Mouse (Mus musculus): ENCODE measurements around the gene Klk4. TPM values are rescaled to one million over a fixed set of nuclear protein-coding genes. Genes with fewer than 3 reads are reported as not detected.

Klk4 gene
- not detected in 2 replicates for polyA plus RNA-seq (2014; fragmentation: Nextera tagmentation; extraction: Ambion mirVana)

DNA sequence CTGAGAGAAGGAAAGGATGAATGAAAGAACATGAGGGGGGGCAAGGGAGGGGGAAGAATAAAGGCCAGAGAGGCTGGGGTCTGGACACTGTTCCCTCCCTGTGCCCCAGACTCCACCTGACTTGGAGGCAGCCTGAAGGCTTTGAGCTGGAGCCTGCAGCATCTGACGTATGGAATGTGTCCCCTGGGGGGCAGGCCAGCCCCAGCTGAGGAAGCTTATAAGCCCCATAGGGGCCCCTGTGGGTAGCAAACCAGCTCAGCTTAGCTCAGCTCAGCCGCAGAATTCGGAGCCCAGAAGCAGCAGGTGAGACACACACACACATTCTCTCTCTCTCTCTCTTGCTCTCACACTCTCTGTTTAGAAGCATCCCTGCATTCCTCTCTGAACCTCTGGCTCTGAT, at the start of gene Klk4:
Klk4 (plus strand) TSS at position 249 of the 400 bp plus-strand sequence.
- no peak for ATAC-seq (ENCODE audit: low FRiP score, low TSS enrichment)
- H3K36me3 ChIP-seq (ENCODE audit: control insufficient read depth, insufficient read depth, low read length), result no peaks in the 10 kb centered on the region
- H3K4me2 ChIP-seq (ENCODE audit: low read length), result no peak within 1 kb of the TSS
- no peak within 1 kb of the TSS for H3K9ac ChIP-seq (replicated peaks; ENCODE audit: low read length)
- H3K9me3 ChIP-seq (ENCODE audit: control insufficient read depth, low read length), result no peaks in the 10 kb centered on the region
- H3K4me1 ChIP-seq (ENCODE audit: control insufficient read depth, insufficient read depth, low read length), result no peaks in the 10 kb centered on the region
- DNase-seq, result no peak
- H3K27ac ChIP-seq (replicated peaks; ENCODE audit: low read depth, low read length), result no peak within 1 kb of the TSS
- 4% methylated on average over 3 of the region's 3 CpGs for WGBS
- H3K4me3 ChIP-seq (replicated peaks; ENCODE audit: low read depth, low read length), result no peak within 1 kb of the TSS
- no peaks in the 10 kb centered on the region for H3K27me3 ChIP-seq (ENCODE audit: control insufficient read depth, insufficient read depth, low read length)

- H3K27me3 ChIP-seq (ENCODE audit: control insufficient read depth, insufficient read depth, low read length), result no peaks in the 10 kb centered on the region
- no peak for ATAC-seq (ENCODE audit: low FRiP score, low TSS enrichment)
- DNase-seq, result no peak
- H3K4me3 ChIP-seq (replicated peaks; ENCODE audit: low read depth, low read length), result no peak within 1 kb of the TSS
- H3K9me3 ChIP-seq (ENCODE audit: control insufficient read depth, low read length), result no peaks in the 10 kb centered on the region
- H3K9ac ChIP-seq (replicated peaks; ENCODE audit: low read length), result no peak within 1 kb of the TSS
- no peaks in the 10 kb centered on the region for H3K4me1 ChIP-seq (ENCODE audit: control insufficient read depth, insufficient read depth, low read length)
- H3K36me3 ChIP-seq (ENCODE audit: control insufficient read depth, insufficient read depth, low read length), result no peaks in the 10 kb centered on the region
- H3K27ac ChIP-seq (replicated peaks; ENCODE audit: low read depth, low read length), result no peak within 1 kb of the TSS
- no peak within 1 kb of the TSS for H3K4me2 ChIP-seq (ENCODE audit: low read length)
- 57% methylated on average over 3 of the region's 3 CpGs for WGBS
Measured at GRCm38 (mm10) chr7:43841701-43842100, 39.3 kb upstream of the Klk4 start, which contains the start of gene Klk5. Klk5 (plus strand) TSS chr7:43841971.

DNA sequence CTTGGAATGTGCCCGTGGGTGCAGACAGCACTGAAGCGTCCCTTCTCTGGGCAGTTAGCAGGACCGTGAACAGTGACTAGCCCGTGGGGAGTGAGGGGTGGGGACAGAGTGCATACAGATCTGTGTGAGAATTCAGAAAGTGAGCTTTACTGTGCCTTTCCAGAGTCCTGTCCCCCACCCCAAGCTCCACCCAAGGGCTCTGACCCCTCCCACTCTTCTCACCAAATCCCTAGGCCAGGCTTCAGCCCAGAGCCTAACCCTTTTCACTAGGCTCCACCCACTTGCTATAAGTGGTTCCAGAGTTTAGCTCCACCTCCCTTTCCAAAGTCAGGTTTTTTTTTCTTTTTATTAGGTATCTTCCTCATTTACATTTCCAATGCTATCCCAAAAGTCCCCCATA, 37.2 kb upstream of the Klk4 start:
- no peak for ATAC-seq (ENCODE audit: low FRiP score, low TSS enrichment)
- Histone ChIP-seq H3K4me3 (replicated peaks; ENCODE audit: low read depth, low read length) (no peak overlapping the region), H3K9me3 (ENCODE audit: control insufficient read depth, low read length) (no peaks in the 10 kb centered on the region), H3K4me2 (ENCODE audit: low read length) (no peak overlapping the region), H3K36me3 (ENCODE audit: control insufficient read depth, insufficient read depth, low read length) (no peaks in the 10 kb centered on the region), H3K27me3 (ENCODE audit: control insufficient read depth, insufficient read depth, low read length) (no peaks in the 10 kb centered on the region), H3K9ac (replicated peaks; ENCODE audit: low read length) (no peak overlapping the region), H3K27ac (replicated peaks; ENCODE audit: low read depth, low read length) (no peak overlapping the region), H3K4me1 (ENCODE audit: control insufficient read depth, insufficient read depth, low read length) (no peaks in the 10 kb centered on the region)
- whole genome bisulfite sequencing, result 88% methylated on average over 4 of the region's 4 CpGs
- DNase-seq, result no peak

GRCm38 (mm10) chr7:43851616-43852015, 29.3 kb upstream of the Klk4 start:
- ATAC-seq (ENCODE audit: low FRiP score, low TSS enrichment) (no peak), DNase-seq (no peak)
- WGBS, result 90% methylated on average over 6 of the region's 6 CpGs
- Histone ChIP-seq H3K9me3 (ENCODE audit: control insufficient read depth, low read length) (no peaks in the 10 kb centered on the region), H3K27ac (replicated peaks; ENCODE audit: low read depth, low read length) (no peak overlapping the region), H3K4me1 (ENCODE audit: control insufficient read depth, insufficient read depth, low read length) (no peaks in the 10 kb centered on the region), H3K36me3 (ENCODE audit: control insufficient read depth, insufficient read depth, low read length) (no peaks in the 10 kb centered on the region), H3K9ac (replicated peaks; ENCODE audit: low read length) (no peak overlapping the region), H3K4me2 (ENCODE audit: low read length) (no peak overlapping the region), H3K27me3 (ENCODE audit: control insufficient read depth, insufficient read depth, low read length) (no peaks in the 10 kb centered on the region), H3K4me3 (replicated peaks; ENCODE audit: low read depth, low read length) (no peak overlapping the region)

- H3K4me1 ChIP-seq (ENCODE audit: control insufficient read depth, insufficient read depth, low read length), result no peaks in the 10 kb centered on the region
- H3K27me3 ChIP-seq (ENCODE audit: control insufficient read depth, insufficient read depth, low read length), result no peaks in the 10 kb centered on the region
- H3K27ac ChIP-seq (replicated peaks; ENCODE audit: low read depth, low read length), result no peak overlapping the region
- 88% methylated on average over 9 of the region's 9 CpGs for WGBS
- no peak overlapping the region for H3K9ac ChIP-seq (replicated peaks; ENCODE audit: low read length)
- DNase-seq (no peak), ATAC-seq (ENCODE audit: low FRiP score, low TSS enrichment) (no peak)
- no peak overlapping the region for H3K4me2 ChIP-seq (ENCODE audit: low read length)
- no peaks in the 10 kb centered on the region for H3K9me3 ChIP-seq (ENCODE audit: control insufficient read depth, low read length)
- H3K4me3 ChIP-seq (replicated peaks; ENCODE audit: low read depth, low read length), result no peak overlapping the region
- no peaks in the 10 kb centered on the region for H3K36me3 ChIP-seq (ENCODE audit: control insufficient read depth, insufficient read depth, low read length)
Measured at GRCm38 (mm10) chr7:43854642-43855380, 26.1 kb upstream of the Klk4 start.

GRCm38 (mm10) chr7:43855709-43856108, 25.3 kb upstream of the Klk4 start:
- H3K9ac ChIP-seq (replicated peaks; ENCODE audit: low read length), result no peak overlapping the region
- H3K27ac ChIP-seq (replicated peaks; ENCODE audit: low read depth, low read length), result no peak overlapping the region
- H3K4me2 ChIP-seq (ENCODE audit: low read length), result no peak overlapping the region
- H3K9me3 ChIP-seq (ENCODE audit: control insufficient read depth, low read length), result no peaks in the 10 kb centered on the region
- no peak overlapping the region for H3K4me3 ChIP-seq (replicated peaks; ENCODE audit: low read depth, low read length)
- 84% methylated on average over 3 of the region's 3 CpGs for WGBS
- H3K4me1 ChIP-seq (ENCODE audit: control insufficient read depth, insufficient read depth, low read length), result no peaks in the 10 kb centered on the region
- DNase-seq, result no peak
- no peak for ATAC-seq (ENCODE audit: low FRiP score, low TSS enrichment)
- no peaks in the 10 kb centered on the region for H3K27me3 ChIP-seq (ENCODE audit: control insufficient read depth, insufficient read depth, low read length)
- no peaks in the 10 kb centered on the region for H3K36me3 ChIP-seq (ENCODE audit: control insufficient read depth, insufficient read depth, low read length)

DNA sequence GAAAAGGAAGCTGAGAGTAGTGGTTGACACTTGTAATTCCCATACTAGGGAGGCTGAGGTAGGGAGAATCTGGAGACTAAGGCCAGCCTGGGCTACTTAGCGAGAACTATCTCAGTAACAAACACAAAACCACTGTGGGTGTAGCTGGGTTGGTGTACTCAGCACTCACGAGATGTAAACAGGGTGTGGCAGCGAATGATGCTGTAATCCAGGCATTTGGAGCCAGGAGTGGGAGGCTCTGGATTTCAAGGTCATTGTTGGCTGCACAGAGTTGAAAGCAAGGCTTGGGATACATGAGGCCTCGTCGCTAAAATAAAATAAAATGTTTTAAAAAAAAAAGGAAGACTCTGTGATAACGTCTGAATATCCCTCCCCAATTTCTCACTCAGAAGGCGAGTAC, 24.7 kb upstream of the Klk4 start:
- Histone ChIP-seq H3K9me3 (ENCODE audit: control insufficient read depth, low read length) (no peaks in the 10 kb centered on the region), H3K36me3 (ENCODE audit: control insufficient read depth, insufficient read depth, low read length) (no peaks in the 10 kb centered on the region), H3K4me1 (ENCODE audit: control insufficient read depth, insufficient read depth, low read length) (no peaks in the 10 kb centered on the region), H3K4me3 (replicated peaks; ENCODE audit: low read depth, low read length) (no peak overlapping the region), H3K27ac (replicated peaks; ENCODE audit: low read depth, low read length) (no peak overlapping the region), H3K4me2 (ENCODE audit: low read length) (no peak overlapping the region), H3K9ac (replicated peaks; ENCODE audit: low read length) (no peak overlapping the region), H3K27me3 (ENCODE audit: control insufficient read depth, insufficient read depth, low read length) (no peaks in the 10 kb centered on the region)
- ATAC-seq (ENCODE audit: low FRiP score, low TSS enrichment) (no peak), DNase-seq (no peak)
- WGBS, result 86% methylated on average over 7 of the region's 7 CpGs

DNA sequence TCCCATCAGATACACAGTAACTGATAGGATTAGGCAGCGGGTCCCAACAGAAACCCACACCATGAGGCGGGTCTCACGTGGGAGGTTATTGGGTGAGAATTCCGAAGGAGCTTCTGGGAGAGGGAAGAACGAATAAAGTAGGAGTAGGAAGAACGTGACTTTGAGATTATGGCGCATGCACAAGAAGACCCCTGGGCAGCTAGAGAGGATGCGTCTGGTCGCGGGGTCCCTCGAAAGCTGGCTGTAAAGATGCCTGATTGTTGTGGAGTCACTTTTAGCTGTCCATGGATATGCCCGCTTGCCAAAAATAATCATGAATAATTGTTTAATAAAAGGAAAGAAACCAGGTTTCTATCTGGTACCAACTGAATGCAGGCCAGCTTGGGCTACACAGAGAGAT, 23.5 kb upstream of the Klk4 start:
- no peak overlapping the region for H3K9ac ChIP-seq (replicated peaks; ENCODE audit: low read length)
- no peak overlapping the region for H3K4me3 ChIP-seq (replicated peaks; ENCODE audit: low read depth, low read length)
- 92% methylated on average over 12 of the region's 12 CpGs for WGBS
- no peaks in the 10 kb centered on the region for H3K36me3 ChIP-seq (ENCODE audit: control insufficient read depth, insufficient read depth, low read length)
- H3K9me3 ChIP-seq (ENCODE audit: control insufficient read depth, low read length), result no peaks in the 10 kb centered on the region
- H3K4me2 ChIP-seq (ENCODE audit: low read length), result no peak overlapping the region
- ATAC-seq (ENCODE audit: low FRiP score, low TSS enrichment) (no peak), DNase-seq (no peak)
- no peaks in the 10 kb centered on the region for H3K27me3 ChIP-seq (ENCODE audit: control insufficient read depth, insufficient read depth, low read length)
- H3K4me1 ChIP-seq (ENCODE audit: control insufficient read depth, insufficient read depth, low read length), result no peaks in the 10 kb centered on the region
- H3K27ac ChIP-seq (replicated peaks; ENCODE audit: low read depth, low read length), result no peak overlapping the region

DNA sequence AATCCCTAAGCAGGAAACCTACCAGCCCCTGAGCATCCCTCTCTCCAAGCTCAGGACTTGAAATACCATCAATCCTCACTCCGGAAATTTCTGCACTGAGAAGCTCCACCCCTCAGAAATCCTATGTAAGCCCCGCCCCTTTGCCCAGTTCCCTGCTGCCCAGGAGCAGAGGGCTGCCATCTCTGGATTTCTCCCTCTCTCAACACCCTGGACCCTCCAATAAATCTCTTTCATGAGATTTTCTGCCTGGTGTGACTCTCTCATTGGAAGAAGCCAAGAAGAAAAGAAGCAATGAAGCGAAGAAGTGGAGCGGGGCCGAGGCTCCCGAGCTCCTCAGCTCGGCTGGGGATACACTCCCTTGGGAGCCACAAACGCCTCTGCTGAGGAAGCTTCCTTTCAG, 20.5 kb upstream of the Klk4 start:
- H3K9me3 ChIP-seq (ENCODE audit: control insufficient read depth, low read length), result no peaks in the 10 kb centered on the region
- no peak for DNase-seq
- WGBS, result 29% methylated on average over 8 of the region's 8 CpGs
- no peaks in the 10 kb centered on the region for H3K4me1 ChIP-seq (ENCODE audit: control insufficient read depth, insufficient read depth, low read length)
- H3K36me3 ChIP-seq (ENCODE audit: control insufficient read depth, insufficient read depth, low read length), result no peaks in the 10 kb centered on the region
- no peak overlapping the region for H3K4me3 ChIP-seq (replicated peaks; ENCODE audit: low read depth, low read length)
- ATAC-seq (ENCODE audit: low FRiP score, low TSS enrichment), result no peak
- H3K27ac ChIP-seq (replicated peaks; ENCODE audit: low read depth, low read length), result no peak overlapping the region
- H3K4me2 ChIP-seq (ENCODE audit: low read length), result no peak overlapping the region
- no peak overlapping the region for H3K9ac ChIP-seq (replicated peaks; ENCODE audit: low read length)
- no peaks in the 10 kb centered on the region for H3K27me3 ChIP-seq (ENCODE audit: control insufficient read depth, insufficient read depth, low read length)

Measured in midbrain, embryonic 14.5 days (tissue).